Mouse (Mus musculus) MEL (cell line): ENCODE data around the gene Tank.

ENCODE experiments used
- CTCF ChIP-seq, 3 experiments: IDR thresholded peaks in 2 of 3; conservative IDR thresholded peaks in 1 of 3; 2 replicates each; pipeline ENCODE4 v1.5.1; 2011 to 2012; ENCODE audit warnings: low read length in 3 of 3, low read depth in 2 of 3, mild to moderate bottlenecking in 2 of 3, improper control_type of control experiment in 1 of 3, inconsistent platforms in 1 of 3, mixed read lengths in 1 of 3, moderate library complexity in 1 of 3; ENCODE audit not compliant: control insufficient read depth in 1 of 3, insufficient read depth in 1 of 3, poor library complexity in 1 of 3, severe bottlenecking in 1 of 3
- JUND ChIP-seq: IDR thresholded peaks from 2 replicates; pipeline ENCODE4 v1.6.1; 2011; ENCODE audit warnings: low read depth, mild to moderate bottlenecking, improper control_type of control experiment, low read length
- MAX ChIP-seq: IDR thresholded peaks from 2 replicates; pipeline ENCODE4 v1.6.1; 2011; ENCODE audit warnings: low read length, improper control_type of control experiment
- MEF2A ChIP-seq: IDR thresholded peaks from 2 replicates; pipeline ENCODE4 v1.6.1; 2014; ENCODE audit warnings: low read depth, mild to moderate bottlenecking, inconsistent platforms, low read length, improper control_type of control experiment; ENCODE audit not compliant: poor library complexity, insufficient replicate concordance, severe bottlenecking; ENCODE audit errors: extremely low read depth
- POLR2A ChIP-seq, 2 experiments: IDR thresholded peaks; 2 replicates each; pipeline ENCODE4 v1.6.1; 2011 to 2012; ENCODE audit warnings: low read length in 2 of 2, mild to moderate bottlenecking in 2 of 2, control low read depth in 1 of 2, improper control_type of control experiment in 1 of 2, low read depth in 1 of 2, moderate library complexity in 1 of 2; ENCODE audit not compliant: control insufficient read depth in 1 of 2, insufficient read depth in 1 of 2, poor library complexity in 1 of 2
- POLR2AphosphoS2 ChIP-seq: IDR thresholded peaks from 2 replicates; pipeline ENCODE4 v1.6.1; 2011; ENCODE audit warnings: low read length, improper control_type of control experiment
- UBTF ChIP-seq: IDR thresholded peaks from 2 replicates; pipeline ENCODE4 v1.6.1; 2012; ENCODE audit warnings: low read depth, mild to moderate bottlenecking, inconsistent platforms, low read length, improper control_type of control experiment, moderate library complexity, borderline replicate concordance; ENCODE audit not compliant: insufficient read depth
- ZC3H11A ChIP-seq: IDR thresholded peaks from 2 replicates; pipeline ENCODE4 v1.6.1; 2012; ENCODE audit warnings: low read depth, mild to moderate bottlenecking, inconsistent platforms, low read length, improper control_type of control experiment
- ZNF384 ChIP-seq: IDR thresholded peaks from 2 replicates; pipeline ENCODE4 v1.6.1; 2012; ENCODE audit warnings: low read depth, mild to moderate bottlenecking, inconsistent platforms, low read length, improper control_type of control experiment

DNA sequence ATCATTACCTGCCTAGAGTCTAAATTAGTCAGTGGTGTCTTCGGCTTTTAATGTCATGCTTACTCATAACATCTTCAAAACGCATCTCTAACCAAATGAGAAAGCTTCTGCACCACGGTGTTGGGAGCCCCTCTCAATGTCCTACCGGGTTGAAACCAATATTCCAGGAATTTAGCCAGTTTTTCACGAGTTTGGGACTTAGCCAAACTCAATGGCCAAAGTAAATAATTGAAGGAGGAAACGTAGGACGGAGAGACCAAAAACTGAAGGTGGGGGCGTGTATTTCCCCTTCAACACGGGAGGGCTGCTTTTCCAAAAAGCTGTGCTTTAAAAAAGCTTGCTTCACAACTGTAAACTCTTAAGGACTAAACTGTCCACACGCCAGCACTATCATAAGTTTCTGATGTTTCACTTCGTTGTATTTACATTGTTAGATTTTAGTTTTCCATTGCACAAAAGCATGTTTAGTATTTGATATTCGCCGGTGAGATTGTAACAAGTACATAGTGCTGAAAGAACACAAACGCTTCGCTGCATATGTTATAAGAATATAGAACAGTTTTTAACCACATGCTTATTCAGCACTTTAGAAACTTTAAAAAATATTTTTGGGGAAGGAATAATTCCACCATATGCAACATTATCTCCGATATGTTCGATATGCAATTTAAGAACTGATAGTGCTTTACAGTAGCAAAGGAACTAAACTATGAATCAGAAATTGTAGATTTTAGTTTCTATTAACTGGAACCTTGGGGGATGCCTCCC is 1.3 kb upstream of the Tank start:
- TF ChIP-seq CTCF (IDR thresholded peaks at IDR 0.05 in 2 of 3, conservative IDR thresholded peaks at IDR 0.05 in 1 of 3; ENCODE audit: control insufficient read depth in 1 of 3, insufficient read depth in 1 of 3, low read depth in 2 of 3, low read length in 3 of 3, poor library complexity in 1 of 3, severe bottlenecking in 1 of 3): no peak
- no peak for TF ChIP-seq ZNF384
- no peak for TF ChIP-seq ZC3H11A
- TF ChIP-seq MAX: no peak
- no peak for TF ChIP-seq POLR2A (IDR thresholded peaks at IDR 0.05; ENCODE audit: control insufficient read depth in 1 of 2, insufficient read depth in 1 of 2, low read depth in 1 of 2, low read length in 2 of 2, poor library complexity in 1 of 2)
- no peak for TF ChIP-seq UBTF
- TF ChIP-seq JUND: no peak
- no peak for TF ChIP-seq MEF2A
- TF ChIP-seq POLR2AphosphoS2: no peak
